Mouse (Mus musculus): ENCODE results near the gene Spata31d1c.

Gene Spata31d1c

GRCm38 (mm10) chr13:65032758-65033157 lies at the start of gene Spata31d1c:
Gene Spata31d1c (plus strand): TSS chr13:65033058.
- no peak for DNase-seq

GRCm38 (mm10) chr13:64988828-64989227 lies 44.0 kb upstream of the Spata31d1c start:
- DNase-seq = no peak

- no peak for DNase-seq
Measured at GRCm38 (mm10) chr13:65005414-65005813, 27.4 kb upstream of the Spata31d1c start.

GRCm38 (mm10) chr13:65006760-65007159 lies 26.1 kb upstream of the Spata31d1c start:
- DNase-seq = no peak

- DNase-seq = no peak
Measured at GRCm38 (mm10) chr13:65007971-65008370, 24.9 kb upstream of the Spata31d1c start.

GRCm38 (mm10) chr13:65011052-65011738 lies 21.7 kb upstream of the Spata31d1c start:
- DNase-seq = no peak

GRCm38 (mm10) chr13:65035057-65035456 lies 2.2 kb downstream of the Spata31d1c start:
- DNase-seq = no peak

GRCm38 (mm10) chr13:65052660-65053059 lies 19.8 kb downstream of the Spata31d1c start, which contains the start of gene Prss47:
Gene Prss47 (minus strand): TSS chr13:65052760.
- no peak for DNase-seq

GRCm38 (mm10) chr13:65069969-65070368 lies 37.1 kb downstream of the Spata31d1c start:
- DNase-seq = no peak

Data from cerebellum, adult 11-12 months (tissue).